Mouse (Mus musculus) MEL (cell line): ENCODE results near the gene Erg. TPM values are rescaled to one million over a fixed set of nuclear protein-coding genes. Genes with fewer than 3 reads are reported as not detected.

Source experiments
- DNase-seq: peaks from one replicate; pipeline ENCODE4 v3.0.0; 2011; ENCODE audit warnings: low read depth, low spot score
- H3K27ac ChIP-seq: 2 replicates; pipeline ENCODE4 v1.5.1; 2012; ENCODE audit warnings: low read depth, mild to moderate bottlenecking, control low read depth, low read length, moderate library complexity; ENCODE audit not compliant: control insufficient read depth
- H3K27me3 ChIP-seq, 2 experiments: fragments of 150-350 bp in 1 of 2; sonication (generic) in 1 of 2; 2 replicates each; pipeline ENCODE4 v1.6.1; 2012; ENCODE audit warnings: low read length in 2 of 2, mild to moderate bottlenecking in 2 of 2, improper control_type of control experiment in 1 of 2, moderate library complexity in 1 of 2; ENCODE audit not compliant: insufficient read depth in 2 of 2, control insufficient read depth in 1 of 2
- H3K36me3 ChIP-seq, 2 experiments: 2 replicates each; pipeline ENCODE4 v1.6.1; 2012 to 2014; ENCODE audit warnings: low read length in 2 of 2, improper control_type of control experiment in 1 of 2, inconsistent platforms in 1 of 2, mild to moderate bottlenecking in 1 of 2; ENCODE audit not compliant: insufficient read depth in 2 of 2, control insufficient read depth in 1 of 2
- H3K4me1 ChIP-seq, 2 experiments: fragments of 150-350 bp in 1 of 2; sonication (generic) in 1 of 2; 2 replicates each; pipeline ENCODE4 v1.6.1; 2012; ENCODE audit warnings: low read length in 2 of 2, improper control_type of control experiment in 1 of 2, mild to moderate bottlenecking in 1 of 2; ENCODE audit not compliant: insufficient read depth in 2 of 2, control insufficient read depth in 1 of 2
- H3K4me3 ChIP-seq, 2 experiments: fragments of 150-350 bp in 1 of 2; sonication (generic) in 1 of 2; 2 replicates each; pipeline ENCODE4 v1.5.1; 2012; ENCODE audit warnings: low read depth in 2 of 2, low read length in 2 of 2, mild to moderate bottlenecking in 2 of 2, moderate library complexity in 2 of 2, control low read depth in 1 of 2, improper control_type of control experiment in 1 of 2; ENCODE audit not compliant: control insufficient read depth in 1 of 2, insufficient read depth in 1 of 2
- H3K79me2 ChIP-seq: 2 replicates; pipeline ENCODE4 v1.6.1; 2012; ENCODE audit warnings: mild to moderate bottlenecking, low read length, moderate library complexity; ENCODE audit not compliant: control insufficient read depth, poor library complexity, insufficient read depth
- H3K9ac ChIP-seq: 2 replicates; pipeline ENCODE4 v1.6.1; 2012; ENCODE audit warnings: low read depth, mild to moderate bottlenecking, control low read depth, low read length, moderate library complexity; ENCODE audit not compliant: control insufficient read depth, poor library complexity, severe bottlenecking
- H3K9me3 ChIP-seq: fragments of 150-350 bp; sonication (generic); replicated peaks from 2 replicates; pipeline ENCODE4 v1.6.1; 2012; ENCODE audit warnings: mild to moderate bottlenecking, low read length, improper control_type of control experiment, moderate library complexity; ENCODE audit not compliant: insufficient read depth
- BHLHE40 ChIP-seq: IDR thresholded peaks from 2 replicates; pipeline ENCODE4 v1.6.1; 2012; ENCODE audit warnings: low read depth, mild to moderate bottlenecking, inconsistent platforms, low read length, improper control_type of control experiment, borderline replicate concordance
- CHD2 ChIP-seq: IDR thresholded peaks from 2 replicates; pipeline ENCODE4 v1.6.1; 2011; ENCODE audit warnings: low read length, improper control_type of control experiment
- GATA1 ChIP-seq: IDR thresholded peaks from 2 replicates; pipeline ENCODE4 v1.6.1; 2011; ENCODE audit warnings: low read depth, low read length, improper control_type of control experiment
- KAT2A ChIP-seq: conservative IDR thresholded peaks from 2 replicates; pipeline ENCODE4 v1.6.1; 2012; ENCODE audit warnings: low read depth, low read length, improper control_type of control experiment, inconsistent platforms
- MAZ ChIP-seq: IDR thresholded peaks from 2 replicates; pipeline ENCODE4 v1.6.1; 2012; ENCODE audit warnings: low read depth, mild to moderate bottlenecking, inconsistent platforms, low read length, improper control_type of control experiment
- MYB ChIP-seq: IDR thresholded peaks from 2 replicates; pipeline ENCODE4 v1.6.1; 2011; ENCODE audit warnings: mild to moderate bottlenecking, low read depth, low read length, improper control_type of control experiment
- NRF1 ChIP-seq: IDR thresholded peaks from 2 replicates; pipeline ENCODE4 v1.6.1; 2014; ENCODE audit warnings: low read depth, mild to moderate bottlenecking, inconsistent platforms, low read length, improper control_type of control experiment, moderate library complexity; ENCODE audit not compliant: poor library complexity, insufficient read depth, severe bottlenecking
- POLR2AphosphoS2 ChIP-seq: IDR thresholded peaks from 2 replicates; pipeline ENCODE4 v1.6.1; 2011; ENCODE audit warnings: low read length, improper control_type of control experiment
- POLR2AphosphoS5 ChIP-seq: IDR thresholded peaks from 2 replicates; pipeline ENCODE4 v1.6.1; 2012; ENCODE audit warnings: low read depth, borderline replicate concordance, mild to moderate bottlenecking, inconsistent platforms, low read length, moderate library complexity, mixed read lengths
- RCOR1 ChIP-seq: IDR thresholded peaks from 2 replicates; pipeline ENCODE4 v1.6.1; 2012; ENCODE audit warnings: low read depth, mild to moderate bottlenecking, inconsistent platforms, low read length, improper control_type of control experiment
- SIN3A ChIP-seq: IDR thresholded peaks from 2 replicates; pipeline ENCODE4 v1.6.1; 2012; ENCODE audit warnings: low read length, improper control_type of control experiment, inconsistent platforms
- TAL1 ChIP-seq: IDR thresholded peaks from 2 replicates; pipeline ENCODE4 v1.6.1; 2012; ENCODE audit warnings: mild to moderate bottlenecking, inconsistent platforms, low read length, moderate library complexity, mixed read lengths
- TBP ChIP-seq: IDR thresholded peaks from 2 replicates; pipeline ENCODE4 v1.8.0; 2011; ENCODE audit warnings: low read depth, low read length, improper control_type of control experiment
- USF1 ChIP-seq: IDR thresholded peaks from 2 replicates; pipeline ENCODE4 v1.6.1; 2014; ENCODE audit warnings: low read depth, mild to moderate bottlenecking, inconsistent platforms, low read length, improper control_type of control experiment, moderate library complexity
- ZC3H11A ChIP-seq: IDR thresholded peaks from 2 replicates; pipeline ENCODE4 v1.6.1; 2012; ENCODE audit warnings: low read depth, mild to moderate bottlenecking, inconsistent platforms, low read length, improper control_type of control experiment
- ZKSCAN1 ChIP-seq: IDR thresholded peaks from 2 replicates; pipeline ENCODE4 v1.6.1; 2012; ENCODE audit warnings: low read depth, mild to moderate bottlenecking, inconsistent platforms, low read length, improper control_type of control experiment, moderate library complexity
- ZMIZ1 ChIP-seq: IDR thresholded peaks from 2 replicates; pipeline ENCODE4 v1.6.1; 2012; ENCODE audit warnings: low read depth, mild to moderate bottlenecking, inconsistent platforms, low read length, improper control_type of control experiment, moderate library complexity
- ZNF384 ChIP-seq: IDR thresholded peaks from 2 replicates; pipeline ENCODE4 v1.6.1; 2012; ENCODE audit warnings: low read depth, mild to moderate bottlenecking, inconsistent platforms, low read length, improper control_type of control experiment
- polyA plus RNA-seq, 2 experiments: library from polyadenylated mRNA; stranded (reverse) in 1 of 2; unstranded in 1 of 2; fragments of >175 nt in 1 of 2; fragments of >200 nt in 1 of 2; gene quantifications; 2 replicates each; pipeline versions ENCODE4 v1.2.1 to v1.2.4; 2012; ENCODE audit warnings: low replicate concordance in 2 of 2, low read depth in 1 of 2; ENCODE audit not compliant: insufficient read length in 2 of 2, insufficient read depth in 1 of 2, missing spikeins in 1 of 2
- total RNA-seq: library from RNA; depleted of rRNA; stranded (reverse); fragments of 300-350 nt; gene quantifications from 2 replicates; pipeline ENCODE4 v1.2.3, GENCODE M21; 2012

Erg gene
- total and polyA plus RNA-seq, 3 experiments, result 0.11 to 0.27 TPM; not detected in 1

- no peaks in the 10 kb centered on the region for H3K36me3 ChIP-seq
- H3K4me3 ChIP-seq, result no peak overlapping the region
- H3K27me3 ChIP-seq, result peaks cover 0 to 9% of the 10 kb centered on the region in 2 experiments; a peak in 3 of 4 replicates
- H3K9me3 ChIP-seq, result no peaks in the 10 kb centered on the region
- no peak for DNase-seq
- no peaks in the 10 kb centered on the region for H3K79me2 ChIP-seq
- TF ChIP-seq POLR2AphosphoS5, result no peak
- TF ChIP-seq SIN3A, result no peak
- TF ChIP-seq MAZ, result no peak
- no peak for TF ChIP-seq GATA1
- TF ChIP-seq TBP, result no peak
- no peak for TF ChIP-seq BHLHE40
- TF ChIP-seq NRF1, result no peak
- no peak for TF ChIP-seq RCOR1
- no peak for TF ChIP-seq ZNF384
- TF ChIP-seq KAT2A, result no peak
- TF ChIP-seq ZKSCAN1, result no peak
- no peaks in the 10 kb centered on the region for H3K4me1 ChIP-seq
- no peak overlapping the region for H3K9ac ChIP-seq
- no peak overlapping the region for H3K27ac ChIP-seq
Observed at GRCm38 (mm10) chr16:95496582-95497300, 89.7 kb downstream of the Erg start.

- peaks cover 0 to 6% of the 10 kb centered on the region in 2 experiments; a peak in 2 of 4 replicates for H3K4me1 ChIP-seq
- H3K27me3 ChIP-seq, result peaks cover 0 to 6% of the 10 kb centered on the region in 2 experiments; a peak in 2 of 4 replicates
- H3K36me3 ChIP-seq, result 0 out of 4 replicates have a peak, but pooled peaks cover 0 to 2% of the 10 kb centered on the region in 2 experiments
- H3K79me2 ChIP-seq, result no peaks in the 10 kb centered on the region
- TF ChIP-seq KAT2A (no peak), BHLHE40 (no peak), TBP (no peak), SIN3A (no peak), TAL1 (no peak), ZMIZ1 (no peak), NRF1 (no peak), CHD2 (no peak), POLR2AphosphoS2 (no peak), ZC3H11A (no peak), MYB (no peak), USF1 (no peak)
- H3K27ac ChIP-seq, result no peak overlapping the region
- no peak overlapping the region for H3K9ac ChIP-seq
- no peak overlapping the region for H3K4me3 ChIP-seq
- DNase-seq, result no peak
- H3K9me3 ChIP-seq, result no peaks in the 10 kb centered on the region
Observed at GRCm38 (mm10) chr16:95494108-95494507, 92.3 kb downstream of the Erg start.
